Mouse (Mus musculus) liver, adult 2 months (tissue): ENCODE measurements around the gene Cdca5.
"Not testable (repeated sequence)": the region's sequence is repeated elsewhere in the genome, so short reads cannot be mapped to it uniquely, and the experiment has no call there.

Experiments
- CTCF ChIP-seq: fragments of 200-500 bp; IDR thresholded peaks from 2 replicates; pipeline ENCODE4 v1.5.1; 2011; ENCODE audit warnings: low read depth, low read length, control low read depth
- POLR2A ChIP-seq: fragments of 200-500 bp; IDR thresholded peaks from 2 replicates; pipeline ENCODE4 v1.6.1; 2011; ENCODE audit warnings: low read length, control low read depth; ENCODE audit not compliant: insufficient read depth; ENCODE audit errors: extremely low read depth

DNA sequence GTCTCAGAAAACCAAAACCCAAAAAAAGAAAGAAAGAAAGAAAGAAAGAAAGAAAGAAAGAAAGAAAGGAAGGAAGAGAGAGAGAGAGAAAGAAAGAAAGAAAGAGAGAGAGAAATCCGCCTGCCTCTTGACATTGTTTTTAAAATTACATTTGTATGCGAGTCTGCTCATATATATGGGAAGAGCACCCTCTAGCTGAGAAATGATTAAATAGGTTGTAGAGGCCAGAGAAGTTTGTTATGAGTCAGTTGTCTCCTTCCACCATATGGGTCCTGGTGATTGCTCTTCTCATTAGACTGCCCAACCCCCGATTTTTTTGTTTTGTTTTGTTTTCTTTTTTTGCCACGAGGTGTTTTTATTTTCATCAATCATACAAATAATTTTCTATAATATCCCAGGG lies 40.7 kb upstream of the Cdca5 start:
- not testable (repeated sequence) for TF ChIP-seq POLR2A
- TF ChIP-seq CTCF = peak; percentile 38; the same call in 1 of the 2 replicates
